Mouse (Mus musculus): ENCODE data around the gene Usp4.

Usp4 gene

DNA sequence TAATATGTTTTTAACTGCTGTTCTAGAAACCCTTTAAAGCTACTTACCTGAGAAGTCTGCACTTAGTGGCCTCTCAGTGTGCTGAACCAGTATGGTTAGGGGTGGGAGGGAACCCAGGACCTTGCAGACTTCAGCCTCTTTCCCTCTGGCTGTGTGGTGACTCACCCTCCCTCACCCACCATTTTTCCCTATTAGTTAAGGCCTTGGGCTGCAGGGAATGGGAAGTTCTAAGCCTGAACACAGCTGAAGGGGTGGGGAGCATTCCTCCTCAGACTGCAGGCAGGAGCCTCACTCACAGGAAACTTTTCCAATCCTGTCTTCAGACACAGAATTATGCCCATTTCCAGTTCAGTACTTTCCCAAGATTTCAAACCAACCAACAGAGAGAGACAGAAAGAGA lies 5.9 kb upstream of the Usp4 start:
- DNase-seq (ENCODE audit: inconsistent age in 2 of 2, low spot score in 1 of 2) = peak; percentile 47 to 77

DNA sequence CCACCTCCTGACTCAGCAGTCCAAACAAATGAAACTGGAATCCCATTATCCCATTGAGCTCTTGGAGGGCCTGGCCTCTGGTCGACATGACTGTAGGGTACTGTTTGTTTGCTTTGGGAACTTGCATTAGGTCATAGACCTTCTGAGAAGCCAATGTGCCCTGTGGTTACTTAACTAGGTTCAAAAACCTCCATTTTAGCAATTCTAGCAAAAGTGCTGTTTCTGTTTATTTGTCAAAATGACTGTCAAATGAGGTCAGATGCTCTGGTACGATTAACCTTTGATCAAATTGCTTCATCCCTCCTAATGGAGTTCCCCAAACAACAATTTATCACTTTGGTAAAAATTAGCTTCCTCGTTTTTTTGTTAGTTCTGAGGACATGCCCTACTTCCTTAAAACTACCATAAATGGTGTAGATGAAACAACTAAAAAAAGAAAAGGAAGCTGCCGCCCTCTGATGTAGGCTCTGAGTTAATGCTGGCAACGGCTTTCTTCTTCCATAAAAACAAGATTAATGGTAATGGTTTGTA lies 5.3 kb upstream of the Usp4 start:
- peak; percentile 33 to 79 for DNase-seq (ENCODE audit: inconsistent age in 2 of 2, low spot score in 1 of 2)

DNA sequence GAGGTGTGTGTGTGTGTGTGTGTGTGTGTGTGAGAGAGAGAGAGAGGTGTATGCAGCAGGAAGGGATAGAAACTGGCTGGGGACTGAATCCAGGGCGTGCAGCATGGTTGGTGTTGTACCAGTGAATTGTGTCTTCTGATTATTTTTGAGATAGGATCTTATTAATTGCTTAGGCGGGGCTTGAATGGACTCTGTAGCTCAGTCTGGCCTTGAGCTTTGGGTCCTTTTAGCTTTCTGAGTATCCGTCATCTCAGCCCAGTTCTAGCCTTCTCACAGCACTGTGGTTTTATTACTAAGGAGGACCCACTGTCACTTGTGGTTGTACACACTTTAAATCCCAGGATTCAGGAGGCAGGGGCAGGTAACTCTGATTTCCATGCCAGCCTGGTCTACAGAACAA lies 4.3 kb upstream of the Usp4 start:
- DNase-seq (ENCODE audit: inconsistent age in 2 of 2, low spot score in 1 of 2) = peak; percentile 38 to 80

DNA sequence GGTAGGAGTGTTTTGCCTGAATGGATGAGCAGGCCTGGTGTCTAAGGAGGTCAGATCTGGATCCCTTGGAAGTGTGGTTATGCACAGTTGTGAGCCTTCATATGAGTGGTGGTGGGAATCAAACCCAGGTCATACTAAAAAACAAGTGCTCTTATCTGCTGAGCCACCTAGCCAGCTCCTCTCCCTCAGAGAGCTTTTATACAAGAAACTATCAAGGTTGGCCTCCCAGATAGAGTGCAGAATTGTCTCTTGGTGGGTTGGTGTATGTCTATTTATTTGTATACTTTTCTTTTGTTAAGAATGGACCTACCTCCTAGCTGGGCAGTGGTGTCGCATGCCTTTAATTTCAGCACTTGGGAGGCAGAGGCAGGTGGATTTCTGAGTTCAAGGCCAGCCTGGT lies 3.8 kb upstream of the Usp4 start:
- no peak for DNase-seq (ENCODE audit: inconsistent age in 2 of 2, low spot score in 1 of 2)

DNA sequence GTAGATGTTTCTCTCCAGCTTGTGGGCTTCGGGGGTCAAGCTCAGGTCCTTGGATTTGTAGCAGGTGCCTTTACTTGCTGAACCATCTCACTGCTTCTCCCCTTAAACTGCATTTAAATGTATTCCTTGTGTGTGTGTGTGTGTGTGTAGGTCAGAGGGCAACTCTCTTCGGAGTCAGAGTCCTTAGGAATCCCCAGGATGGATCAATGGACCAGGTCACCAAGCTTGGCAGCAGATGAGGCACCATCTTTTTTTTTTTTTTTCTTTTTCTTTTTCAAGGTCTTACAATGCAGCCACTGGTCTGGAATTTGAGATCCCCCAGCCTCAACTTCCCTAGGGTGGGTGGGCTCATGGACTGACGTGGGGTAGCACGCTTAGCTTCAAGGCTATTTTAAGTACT lies 3.2 kb upstream of the Usp4 start:
- no peak for DNase-seq (ENCODE audit: inconsistent age in 2 of 2, low spot score in 1 of 2)

DNA sequence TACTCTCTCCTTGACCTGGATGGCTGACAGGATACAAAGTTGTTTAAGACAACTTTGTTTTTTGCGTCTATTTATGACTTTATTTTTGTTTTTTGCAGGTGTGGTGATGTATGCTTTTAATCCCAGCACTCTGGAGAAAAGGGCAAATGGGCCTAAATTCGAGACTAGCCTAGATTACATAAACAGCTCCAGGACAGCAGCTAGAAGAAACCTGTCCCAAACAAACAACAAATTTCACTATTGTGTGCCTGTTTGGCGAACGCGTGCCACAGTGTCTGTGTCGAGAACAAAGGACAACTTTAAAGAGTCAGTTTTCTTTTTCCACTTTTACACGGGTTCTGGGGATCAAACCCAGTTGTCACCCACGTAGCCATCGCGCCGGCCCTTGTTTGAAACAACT lies 629 bp upstream of the Usp4 start:
- peak in 1 of 2 experiments; percentile 17 for DNase-seq (ENCODE audit: inconsistent age in 2 of 2, low spot score in 1 of 2)

DNA sequence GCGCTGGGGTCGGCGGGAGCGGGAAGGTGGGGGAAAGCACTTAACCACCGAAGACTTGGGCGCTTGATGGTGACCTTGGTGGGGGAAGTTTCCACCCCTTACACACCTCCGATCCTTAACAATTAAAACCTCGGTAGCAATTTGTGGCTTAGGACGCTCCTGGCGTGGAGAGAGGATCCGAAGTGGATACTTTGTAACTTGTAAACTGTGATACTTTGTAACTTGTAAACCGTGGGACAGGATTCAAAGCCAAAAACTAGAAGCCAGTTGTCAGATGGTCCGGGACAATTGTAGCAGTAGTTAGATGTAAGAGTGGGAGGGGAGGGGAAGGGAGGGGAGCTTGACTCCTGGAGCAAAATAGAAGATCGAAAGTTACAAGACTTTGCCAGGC lies 632 bp downstream of the Usp4 start:
- DNase-seq (ENCODE audit: inconsistent age in 2 of 2, low spot score in 1 of 2) = no peak

DNA sequence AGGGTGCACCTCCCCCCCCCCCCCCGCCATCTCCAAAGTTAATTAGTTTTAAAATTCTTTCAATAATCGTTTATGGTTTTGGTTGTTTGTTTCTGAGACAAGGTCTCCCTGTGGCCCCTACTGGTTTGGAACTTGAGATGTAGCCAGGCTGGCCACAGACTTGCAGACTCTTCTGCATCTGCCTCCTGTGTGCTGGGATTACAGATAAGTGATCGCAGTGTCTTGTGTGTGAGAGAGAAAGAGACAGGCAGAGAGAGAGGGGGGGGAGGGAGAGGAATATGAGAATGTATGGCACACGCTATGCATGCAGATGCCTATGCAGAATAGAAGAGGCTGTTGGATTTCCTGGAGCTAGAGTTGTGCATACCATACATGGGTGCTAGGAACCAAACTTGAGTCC lies 2.1 kb downstream of the Usp4 start:
- no peak for DNase-seq (ENCODE audit: inconsistent age in 2 of 2, low spot score in 1 of 2)

DNA sequence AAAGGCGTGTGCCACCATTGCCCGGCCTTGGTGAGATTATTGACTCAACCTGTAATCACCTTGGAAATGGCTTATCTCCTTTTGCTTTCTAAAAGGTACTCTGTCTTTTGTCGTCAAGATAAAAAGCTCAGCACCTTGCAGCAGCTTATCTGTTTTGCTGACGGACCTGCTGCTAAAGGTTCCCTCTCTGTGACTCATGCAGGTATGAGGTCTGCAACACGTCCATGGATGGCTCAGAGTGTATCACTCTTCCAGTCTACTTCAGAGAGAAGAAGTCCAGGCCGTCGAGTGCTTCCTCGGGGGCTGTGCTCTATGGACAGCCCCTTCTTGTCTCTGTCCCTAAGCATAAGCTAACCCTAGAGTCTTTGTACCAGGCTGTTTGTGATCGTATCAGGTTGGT lies 30.6 kb downstream of the Usp4 start:
- no peak for DNase-seq (ENCODE audit: inconsistent age in 2 of 2, low spot score in 1 of 2)

DNA sequence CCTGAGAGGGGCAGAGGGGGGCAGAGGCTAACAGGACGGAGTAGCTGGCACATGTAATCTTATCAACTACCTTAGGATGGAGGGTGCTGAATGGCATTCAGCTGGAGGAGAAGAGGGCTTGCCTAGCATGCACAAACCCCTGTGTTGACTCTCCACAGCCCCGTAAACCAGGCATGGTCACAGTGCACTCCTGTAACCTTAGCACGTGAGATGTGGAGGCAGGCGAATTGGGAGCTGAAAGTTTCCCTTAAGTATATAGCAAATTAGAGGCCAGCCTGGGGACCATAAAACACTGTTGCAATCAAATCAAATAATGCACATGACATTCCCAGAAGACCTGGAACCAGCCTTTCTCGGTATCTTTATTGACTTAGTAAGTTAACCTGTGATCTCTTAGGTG lies 31.1 kb downstream of the Usp4 start:
- DNase-seq (ENCODE audit: inconsistent age in 2 of 2, low spot score in 1 of 2) = no peak

DNA sequence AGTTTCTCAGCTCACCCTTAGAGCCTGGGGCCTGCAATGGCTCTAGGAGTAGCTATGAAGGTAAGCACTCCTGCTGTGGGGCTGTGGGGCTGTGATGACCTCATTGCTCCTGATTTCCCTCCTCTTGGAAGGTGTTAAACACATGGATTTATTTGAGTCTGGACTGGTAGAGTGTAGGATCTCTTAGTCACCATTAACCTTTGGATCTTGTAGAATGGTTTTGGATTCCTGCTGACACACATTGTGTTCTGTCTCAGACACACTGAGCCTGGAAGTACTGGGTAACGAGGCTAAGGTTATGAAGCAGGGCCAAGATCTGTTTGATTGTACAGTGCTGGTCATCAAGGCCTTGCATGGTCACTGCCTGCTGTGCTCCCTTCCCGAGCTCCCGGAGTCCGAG lies 31.6 kb downstream of the Usp4 start:
- DNase-seq (ENCODE audit: inconsistent age in 2 of 2, low spot score in 1 of 2) = no peak

DNA sequence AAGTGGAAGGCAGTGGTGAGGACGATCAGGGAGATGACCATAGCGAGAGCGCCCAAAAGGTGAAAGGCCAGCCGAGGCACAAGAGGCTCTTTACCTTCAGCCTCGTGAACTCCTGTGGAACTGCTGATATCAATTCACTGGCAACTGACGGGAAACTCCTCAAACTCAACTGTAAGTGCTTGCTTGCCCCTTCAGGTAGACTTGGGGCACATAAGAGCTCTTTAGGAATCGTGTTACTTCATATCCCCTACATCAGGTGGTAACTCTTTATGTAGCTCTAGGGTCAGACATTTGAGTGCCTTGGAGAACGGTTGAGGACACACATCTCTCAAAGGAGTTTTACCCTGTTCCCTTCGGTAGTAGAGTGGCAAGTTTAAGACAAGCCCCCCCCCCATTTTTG lies 33.7 kb downstream of the Usp4 start:
- DNase-seq (ENCODE audit: inconsistent age in 2 of 2, low spot score in 1 of 2) = no peak

DNA sequence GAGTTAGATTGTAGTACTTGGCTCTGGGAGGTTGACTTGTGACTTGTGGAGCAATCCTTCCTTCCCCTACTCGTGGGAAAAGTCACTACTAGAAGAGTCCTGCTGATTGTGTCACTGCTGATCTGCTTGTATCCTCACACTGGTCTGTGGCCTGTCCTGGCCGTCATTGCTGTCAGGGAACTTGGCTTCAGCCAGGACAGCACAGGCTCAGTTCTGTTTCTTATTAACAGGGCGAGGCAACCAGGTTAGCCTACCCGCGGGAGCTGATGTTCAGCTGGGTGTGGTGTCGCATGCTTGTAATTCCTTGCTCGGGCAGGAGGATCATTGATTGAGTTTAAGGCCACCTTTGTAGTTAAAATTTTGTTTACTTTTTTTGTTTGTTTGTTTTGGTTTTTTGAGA lies 37.4 kb downstream of the Usp4 start:
- no peak for DNase-seq (ENCODE audit: inconsistent age in 2 of 2, low spot score in 1 of 2)

DNA sequence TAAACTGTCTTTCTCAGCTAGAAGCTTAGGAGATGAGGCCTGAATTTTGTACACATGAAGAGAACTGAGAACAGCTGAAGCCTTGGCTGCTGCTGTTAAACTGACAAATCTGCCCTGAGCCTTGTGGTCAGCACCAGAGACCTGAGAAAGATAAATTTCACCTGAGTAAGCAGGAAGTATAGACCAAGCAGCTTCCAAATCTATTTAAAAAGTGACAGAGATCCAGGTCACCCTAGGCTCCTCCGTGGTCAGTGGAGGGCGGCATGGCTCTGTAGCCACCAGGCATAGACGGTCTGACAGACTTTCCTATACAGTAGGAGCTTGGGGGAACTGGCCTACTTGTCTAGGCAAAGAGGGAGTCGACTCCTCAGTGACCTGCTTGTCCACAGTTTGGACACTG lies 39.2 kb downstream of the Usp4 start:
- peak in 1 of 2 experiments; percentile 41 for DNase-seq (ENCODE audit: inconsistent age in 2 of 2, low spot score in 1 of 2)

DNA sequence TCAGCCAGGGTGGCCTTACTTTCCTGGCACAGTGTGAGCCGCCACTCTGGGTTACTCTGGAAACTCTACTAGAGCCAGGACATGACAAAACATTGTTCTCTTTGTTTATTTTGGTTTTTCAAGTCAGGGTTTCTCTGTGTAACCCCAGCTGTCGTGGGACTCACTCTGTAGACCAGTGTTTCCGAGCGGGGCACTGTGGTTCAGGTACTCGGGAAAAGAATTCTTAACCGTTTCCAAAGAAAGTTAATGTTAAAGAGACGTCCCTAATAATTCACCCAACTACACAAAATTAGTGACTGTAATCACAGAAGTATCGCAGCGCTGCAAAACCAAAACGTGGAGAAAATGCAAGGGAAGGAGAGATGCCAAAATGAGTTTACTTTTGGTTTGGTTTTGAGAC lies 40.9 kb downstream of the Usp4 start:
- DNase-seq (ENCODE audit: inconsistent age in 2 of 2, low spot score in 1 of 2) = no peak

DNA sequence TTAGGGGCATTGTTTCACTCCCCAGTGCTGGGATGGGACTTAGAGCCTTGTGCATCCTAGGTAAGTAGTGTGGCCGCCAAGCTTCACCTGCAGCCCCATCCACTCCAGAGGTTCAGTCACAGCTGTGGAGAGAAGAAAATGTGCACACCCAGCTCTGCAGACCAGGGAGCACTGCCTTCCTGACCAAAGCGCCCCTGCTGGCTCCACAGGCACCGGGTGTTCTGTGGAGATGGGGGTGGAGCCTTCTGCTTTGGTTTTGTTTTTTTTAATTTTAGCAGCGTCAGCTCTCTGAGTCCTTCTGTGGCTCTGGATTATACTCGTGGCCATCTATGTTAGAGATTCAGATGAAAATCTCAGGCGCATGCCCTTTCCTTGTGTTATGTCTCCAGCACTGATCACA lies 41.6 kb downstream of the Usp4 start:
- no peak for DNase-seq (ENCODE audit: inconsistent age in 2 of 2, low spot score in 1 of 2)

DNA sequence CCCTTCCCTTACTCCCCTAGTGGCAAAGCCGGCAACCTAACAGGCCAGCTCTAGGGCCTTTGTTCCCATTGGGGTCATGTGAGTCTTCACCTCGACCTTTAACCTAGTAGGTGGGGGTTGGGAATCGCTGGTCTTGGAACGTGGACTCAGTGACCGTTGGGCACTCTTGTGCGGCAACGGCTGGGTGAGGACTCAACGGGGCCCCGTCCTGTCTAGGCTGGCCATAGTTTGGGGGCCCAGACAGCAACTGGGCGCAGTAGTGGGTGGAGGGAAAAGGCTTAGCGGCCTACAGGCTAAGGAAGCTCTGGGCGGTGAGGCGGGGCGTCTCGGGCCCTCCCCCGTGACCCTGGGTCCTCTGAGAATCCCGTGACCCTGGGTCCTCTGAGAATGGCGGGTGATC lies 45.0 kb downstream of the Usp4 start, which contains the start of gene 1700102P08Rik:
Gene 1700102P08Rik (plus strand): TSS at position 130 of the 400 bp plus-strand sequence.
- DNase-seq (ENCODE audit: inconsistent age in 2 of 2, low spot score in 1 of 2) = peak in 1 of 2 experiments; percentile 17

DNA sequence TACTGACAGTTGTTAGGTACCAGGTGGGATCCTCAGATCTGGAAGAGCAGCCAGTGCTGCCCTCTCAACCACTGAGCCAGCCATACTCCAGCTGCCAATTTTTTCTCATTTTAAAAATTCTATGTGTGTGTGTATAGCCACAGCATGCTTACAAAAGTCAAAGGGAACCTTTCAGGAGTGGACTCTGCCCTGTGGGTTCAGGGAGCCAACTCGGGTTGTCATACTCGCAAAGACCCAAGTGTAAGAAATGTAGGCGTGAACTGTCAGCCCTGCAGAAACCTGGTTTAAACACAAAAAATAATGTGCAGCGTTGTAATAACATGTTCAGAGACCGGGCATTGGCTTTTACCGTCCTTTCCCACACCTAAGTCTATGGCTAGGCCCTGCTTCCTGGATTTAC lies 46.5 kb downstream of the Usp4 start:
- DNase-seq (ENCODE audit: inconsistent age in 2 of 2, low spot score in 1 of 2) = no peak

DNA sequence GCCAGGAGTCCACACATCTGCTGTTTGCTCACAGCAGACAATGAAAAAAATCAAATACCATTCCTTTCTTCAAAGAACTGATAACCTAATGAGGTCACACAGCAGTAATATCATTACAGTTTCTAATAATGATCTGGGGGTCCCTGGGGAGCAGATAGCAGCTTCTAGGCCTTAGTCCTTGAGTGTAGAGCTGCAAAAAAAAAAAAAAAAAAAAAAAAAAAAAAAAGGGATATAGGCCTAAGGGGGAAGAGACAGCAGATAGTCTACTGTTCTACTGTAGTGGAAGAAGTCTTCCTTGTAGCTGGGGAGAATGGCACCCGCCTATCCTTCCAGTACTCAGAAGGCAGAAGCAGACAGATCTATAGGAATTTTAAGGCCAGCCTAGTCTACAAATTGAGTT lies 47.8 kb downstream of the Usp4 start:
- no peak for DNase-seq (ENCODE audit: inconsistent age in 2 of 2, low spot score in 1 of 2)

DNA sequence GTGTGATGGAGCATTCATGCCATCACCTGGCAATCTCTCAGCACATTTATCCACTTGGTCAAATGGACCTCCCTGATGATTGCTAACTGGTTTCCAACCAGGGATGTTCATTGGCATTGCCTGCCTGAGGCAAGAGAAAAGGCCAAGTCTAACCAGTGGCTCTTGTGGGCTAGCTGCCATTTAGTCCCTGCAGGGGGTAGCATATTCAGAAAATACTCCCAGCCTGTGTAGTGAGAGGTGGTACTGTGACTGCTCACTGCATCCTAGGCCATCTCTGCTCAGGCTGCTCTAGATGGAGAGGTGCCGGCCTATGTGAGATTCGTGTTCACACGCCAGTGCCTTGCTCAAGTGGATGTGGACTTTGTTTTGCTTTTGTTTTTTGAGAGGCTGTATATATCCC lies 50.7 kb downstream of the Usp4 start:
- DNase-seq (ENCODE audit: inconsistent age in 2 of 2, low spot score in 1 of 2) = no peak

DNA sequence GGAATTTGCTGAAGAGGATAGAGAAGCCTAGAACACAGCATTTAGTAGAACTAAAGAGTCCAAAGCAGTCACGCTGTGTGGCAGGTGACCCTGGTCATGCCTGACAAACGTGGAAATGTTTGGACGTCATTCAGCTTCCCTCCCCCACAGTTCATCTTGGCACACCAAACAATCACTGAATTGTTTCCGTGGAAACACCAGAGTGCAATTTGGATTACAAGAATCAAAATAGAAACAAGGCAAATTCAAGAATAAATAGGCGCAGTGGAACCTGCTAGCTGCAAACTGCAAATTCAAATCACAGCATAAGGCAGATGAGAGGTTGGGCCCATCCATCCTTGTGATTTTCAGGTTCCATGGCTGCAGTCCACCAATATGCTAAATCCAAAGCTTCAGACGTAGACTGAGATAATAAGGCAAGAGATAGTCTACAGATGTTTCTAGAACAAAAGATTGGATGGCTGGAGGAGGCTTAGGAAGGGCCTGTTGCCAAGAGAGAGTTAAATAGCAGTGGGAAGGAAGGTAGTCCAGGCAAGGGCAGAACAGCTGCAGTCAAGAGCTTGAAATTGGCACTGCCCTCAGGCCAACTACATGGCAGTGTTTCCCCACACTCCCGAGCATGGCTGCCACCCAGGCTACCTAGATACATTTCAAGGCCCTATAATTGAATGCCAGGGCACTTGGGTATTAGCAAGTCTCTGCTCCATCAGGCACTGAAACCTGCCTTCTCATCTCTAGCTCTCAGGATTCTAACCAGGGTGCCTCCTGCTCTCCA lies 53.7 kb downstream of the Usp4 start:
- DNase-seq (ENCODE audit: inconsistent age in 2 of 2, low spot score in 1 of 2) = peak; percentile 35 to 83

DNA sequence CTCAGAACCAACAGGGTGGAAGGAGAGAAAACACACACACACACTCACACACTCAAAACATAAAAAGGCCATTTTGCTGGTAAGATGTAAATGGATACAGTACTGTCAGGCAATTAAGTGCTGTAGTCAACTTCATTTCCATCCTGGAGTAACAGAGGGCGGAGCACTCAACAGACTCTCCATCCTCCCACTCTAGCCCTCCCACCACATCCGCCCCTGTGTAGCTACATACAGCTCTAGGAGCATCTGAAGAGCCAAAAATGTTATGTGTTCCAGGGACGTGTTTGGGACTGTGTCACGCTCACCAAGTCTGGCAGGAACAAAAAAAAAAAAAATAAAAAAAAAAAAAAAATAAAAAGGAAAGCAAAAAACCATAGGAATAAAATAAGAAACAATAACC lies 55.4 kb downstream of the Usp4 start:
- DNase-seq (ENCODE audit: inconsistent age in 2 of 2, low spot score in 1 of 2) = no peak

DNA sequence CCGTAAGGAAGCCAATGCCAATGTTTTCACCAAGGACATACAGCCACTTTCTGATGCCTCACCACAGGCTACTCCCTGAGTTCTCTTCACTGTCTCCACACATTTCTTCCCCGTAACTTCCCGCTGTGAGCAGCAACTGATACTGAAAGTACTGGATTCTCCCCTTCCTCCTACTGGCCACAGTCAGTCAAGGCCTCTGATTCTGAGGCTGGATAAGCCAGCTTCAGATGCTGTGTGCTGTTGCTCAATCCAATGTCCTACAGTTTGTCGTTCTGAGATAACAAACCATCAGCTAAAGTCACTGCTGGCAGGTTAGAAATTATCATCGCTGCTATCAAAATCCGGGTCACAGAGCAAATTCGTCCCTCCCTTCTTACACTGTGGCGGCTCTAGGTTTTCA lies 56.8 kb downstream of the Usp4 start:
- peak in 1 of 2 experiments; percentile 40 for DNase-seq (ENCODE audit: inconsistent age in 2 of 2, low spot score in 1 of 2)
